Mouse (Mus musculus) spleen, embryonic (tissue): Measurements from ENCODE around the gene Sike1.

Experiments
- CTCF ChIA-PET: fragments of 350-600 bp; sonication (Branson Sonifier 250); formaldehyde crosslinking; loops from one replicate; lab custom pipeline; 2022; lab: Charles Lee

The Sike1 gene

DNA sequence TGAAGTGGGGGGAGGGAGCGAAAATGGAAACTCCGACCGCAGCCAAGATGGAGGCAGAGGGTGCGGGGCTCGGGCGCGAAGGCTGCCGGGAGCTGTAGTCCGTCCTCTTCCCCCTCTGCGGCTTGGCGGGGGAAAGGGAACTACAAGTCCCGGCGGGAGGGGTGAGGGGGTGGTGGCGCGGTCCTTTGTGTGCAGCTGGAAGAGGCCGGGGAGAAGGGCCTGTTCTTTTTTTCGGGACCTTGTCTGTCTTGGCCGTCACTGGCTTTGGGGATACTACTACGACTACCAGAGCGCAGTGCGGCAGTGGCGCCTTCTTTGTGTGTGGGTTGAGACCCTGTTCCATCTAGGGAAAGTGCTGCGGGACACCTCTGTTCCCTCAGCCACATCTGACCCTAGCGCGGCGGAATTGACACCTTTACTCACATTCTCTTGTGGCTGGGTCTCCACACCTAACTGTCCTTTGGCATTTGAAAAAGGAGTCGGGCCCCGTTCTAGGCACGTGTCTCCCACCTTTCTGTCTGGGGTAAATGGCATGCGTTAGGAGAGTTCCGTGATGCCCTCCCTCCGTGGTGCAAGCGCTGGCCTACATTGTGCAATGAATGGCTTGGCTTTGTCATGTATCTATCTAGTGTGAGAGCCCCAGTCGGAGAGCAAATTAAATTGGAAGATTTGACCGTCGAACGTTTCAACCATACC is 25.6 kb downstream of the Sike1 start:
- CTCF ChIA-PET = no interaction called here

DNA sequence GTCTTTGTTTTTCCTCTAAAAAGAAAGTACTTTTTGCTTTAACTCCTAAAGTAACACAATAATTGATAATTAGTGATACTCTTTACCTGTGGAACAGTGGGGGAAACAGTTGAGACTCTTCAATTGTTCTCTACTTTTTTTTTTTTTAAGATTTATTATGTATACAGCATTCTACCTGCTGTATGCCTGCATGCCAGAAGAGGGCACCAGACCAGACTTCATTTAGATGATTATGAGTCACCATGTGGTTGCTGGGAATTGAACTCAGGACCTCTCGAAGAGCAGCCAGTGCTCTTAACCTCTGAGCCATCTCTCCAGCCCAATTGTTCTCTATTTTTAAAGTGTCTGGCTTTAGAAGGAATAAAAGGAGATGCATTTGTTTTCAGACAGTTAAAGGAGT is 30.7 kb downstream of the Sike1 start:
- CTCF ChIA-PET = no interaction called here

DNA sequence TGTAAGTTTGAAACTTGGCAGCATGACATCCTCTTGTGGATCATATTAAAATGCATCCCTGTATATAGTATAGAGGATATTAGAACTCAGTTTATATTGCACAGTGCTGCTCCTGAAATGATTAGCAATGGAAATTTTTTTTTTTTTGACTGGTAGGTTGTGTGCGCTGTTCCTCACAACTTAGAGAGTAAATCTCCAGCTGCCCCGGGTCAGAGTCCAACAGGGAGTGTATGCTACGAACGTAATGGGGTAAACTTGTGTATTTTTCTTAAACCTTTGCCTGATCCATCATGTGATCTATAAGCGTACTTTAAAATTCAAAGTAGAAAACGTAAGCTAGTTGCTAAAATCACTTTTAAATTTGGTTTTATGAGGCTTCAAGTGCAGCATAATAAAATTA is 44.8 kb downstream of the Sike1 start:
- CTCF ChIA-PET = no interaction called here

DNA sequence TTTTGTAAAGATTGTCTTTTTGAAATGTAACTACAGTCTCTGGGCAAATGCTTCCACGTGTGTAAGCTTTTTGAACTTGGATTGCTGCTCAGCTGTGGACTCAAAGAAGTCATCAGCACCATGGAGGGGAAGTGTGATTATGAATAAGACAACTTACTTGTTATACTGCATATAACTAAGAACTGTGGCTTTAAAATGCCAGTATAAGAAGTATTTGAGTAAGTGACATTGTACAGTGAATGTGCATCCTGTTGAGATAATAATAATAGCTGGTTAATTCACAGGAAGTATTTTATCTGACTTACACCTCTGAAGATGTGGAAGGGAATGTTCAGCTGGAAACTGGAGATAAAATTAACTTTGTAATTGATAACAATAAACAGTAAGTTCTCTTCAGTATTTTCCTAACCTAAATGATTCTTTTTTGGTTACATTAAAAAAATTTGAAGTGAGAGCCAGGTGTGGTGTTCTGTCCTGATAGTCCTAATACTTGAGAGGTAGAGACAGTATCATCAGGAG is 45.4 kb downstream of the Sike1 start:
- CTCF ChIA-PET = no interaction called here

- CTCF ChIA-PET = interaction anchor here (0.6 kb wide), 1 partner anchor 10 kb away, joined by 9 read pairs; no protein-coding TSS in a partner anchor
Observed at GRCm38 (mm10) chr3:103056016-103056595, 60.6 kb downstream of the Sike1 start.

GRCm38 (mm10) chr3:103057752-103058151 is 62.2 kb downstream of the Sike1 start:
- CTCF ChIA-PET = interaction anchor here (0.5 to 0.9 kb wide), 2 partner anchors 11 to 21 kb away, joined by 3 read pairs; no protein-coding TSS in a partner anchor
